ENCODE assay signal across 17 mouse cellular contexts in genomic region chr7:126801057-126801422, GRCm38 (mm10). TPM values are rescaled to one million over a fixed set of nuclear protein-coding genes. Genes with fewer than 3 reads are reported as not detected.
DNase-seq lines count a peak whose midpoint lies in the region; ATAC-seq and TF ChIP-seq lines count a peak whose summit lies in the region.
"Had no signal": no experiment of that assay in that cellular context is flagged by ENCODE, and none has a peak within 500 bp of the region (broad histone marks: within the 10 kb centered on the region; RNA-seq: fewer than 3 reads in every experiment).

No protein-coding gene starts in this region.

- intact Hi-C loops in heart, adult 2 months (cut with DNase I), result no loop called here

- H3K79me2 ChIP-seq in heart, adult 2 months (replicated peaks; ENCODE audit: control insufficient read depth, insufficient read depth, low read length), result no peaks in the 10 kb centered on the region

- H3K4me1 ChIP-seq in heart, adult 2 months (ENCODE audit: control insufficient read depth, insufficient read depth, low read length), result peaks cover 5% of the 10 kb centered on the region
- H3K4me1 ChIP-seq in liver, embryonic 11.5 days (replicated peaks; ENCODE audit: control insufficient read depth, insufficient read depth, low read length), result peaks cover 34% of the 10 kb centered on the region
- peaks cover 42% of the 10 kb centered on the region for H3K4me1 ChIP-seq in E14TG2a.4 (replicated peaks; ENCODE audit: low read depth, low read length)
- H3K4me1 ChIP-seq in embryonic facial prominence, embryonic 15.5 days, result peaks cover 38% of the 10 kb centered on the region

- H3K27ac ChIP-seq in heart, adult 2 months, result peak overlapping the region; percentile 100
- no peak overlapping the region for H3K27ac ChIP-seq in liver, embryonic 11.5 days (ENCODE audit: low read depth, low read length)
- peak overlapping the region; percentile 99; the same call in 1 of the 2 replicates for H3K27ac ChIP-seq in embryonic facial prominence, embryonic 15.5 days (replicated peaks)

- no peak for DNase-seq in heart, adult 2 months
- DNase-seq in heart, adult 8-10 months (ENCODE audit: low spot score), result no peak
- no peak for DNase-seq in liver, embryonic 11.5 days (ENCODE audit: low spot score)
- no peak for DNase-seq in liver
- DNase-seq in frontal cortex, postnatal 36 days (ENCODE audit: low spot score in 2 of 2), result no peak
- DNase-seq: adrenal gland, postnatal 10 days; cerebellum, adult 11 months; heart, postnatal 14 days; kidney, adult 11 months; thymus, adult 18-20 months had no signal

- ATAC-seq in liver, embryonic 11.5 days (replicated peaks; ENCODE audit: low FRiP score), result no peak
- no peak for ATAC-seq in embryonic facial prominence, embryonic 15.5 days (ENCODE audit: insufficient number of reproducible peaks, low FRiP score, low TSS enrichment, low read depth)
- no peak for ATAC-seq in granulocyte monocyte progenitor cell, adult 5-6 weeks (replicated peaks; ENCODE audit: poor library complexity, severe bottlenecking)

- TF ChIP-seq EP300 in heart, adult 2 months (IDR thresholded peaks at IDR 0.05; ENCODE audit: insufficient read depth, low read depth, low read length), result no peak

- no peak overlapping the region for H3K4me3 ChIP-seq in heart, adult 2 months
- H3K4me3 ChIP-seq in liver, embryonic 11.5 days (ENCODE audit: low read depth, low read length), result no peak overlapping the region
- H3K4me3 ChIP-seq in E14TG2a.4 (replicated peaks; ENCODE audit: low read length), result peak overlapping the region; percentile 87
- no peak overlapping the region for H3K4me3 ChIP-seq in embryonic facial prominence, embryonic 15.5 days (replicated peaks)

- H3K4me2 ChIP-seq in liver, embryonic 11.5 days, result no peak overlapping the region
- no peak overlapping the region for H3K4me2 ChIP-seq in embryonic facial prominence, embryonic 15.5 days (replicated peaks)

- no peaks in the 10 kb centered on the region for H3K27me3 ChIP-seq in heart, adult 2 months (ENCODE audit: control insufficient read depth, insufficient read depth, low read length)
- H3K27me3 ChIP-seq in liver, embryonic 11.5 days (replicated peaks; ENCODE audit: control insufficient read depth, insufficient read depth, low read length), result no peaks in the 10 kb centered on the region
- no peaks in the 10 kb centered on the region for H3K27me3 ChIP-seq in E14TG2a.4 (ENCODE audit: insufficient read depth, low read length)
- H3K27me3 ChIP-seq in embryonic facial prominence, embryonic 15.5 days, result no peaks in the 10 kb centered on the region

- H3K36me3 ChIP-seq in heart, adult 2 months (ENCODE audit: control insufficient read depth, insufficient read depth, low read length), result peaks cover 7% of the 10 kb centered on the region
- H3K36me3 ChIP-seq in liver, embryonic 11.5 days (ENCODE audit: control insufficient read depth, insufficient read depth, low read length), result peaks cover 17% of the 10 kb centered on the region
- H3K36me3 ChIP-seq in E14TG2a.4 (ENCODE audit: insufficient read depth, low read length), result peaks cover 64% of the 10 kb centered on the region
- peaks cover 15% of the 10 kb centered on the region for H3K36me3 ChIP-seq in embryonic facial prominence, embryonic 15.5 days

- TF ChIP-seq POLR2A in heart, adult 2 months (IDR thresholded peaks at IDR 0.05; ENCODE audit: insufficient read depth, low read depth, low read length), result no peak

- WGBS in heart, adult 2 months, result 90% methylated on average over 16 of the region's 16 CpGs
- 90% methylated on average over 16 of the region's 16 CpGs for WGBS in liver, embryonic 11.5 days
- WGBS in embryonic facial prominence, embryonic 15.5 days, result 90% methylated on average over 16 of the region's 16 CpGs

- TF ChIP-seq CTCF in heart, adult 2 months (IDR thresholded peaks at IDR 0.05), result no peak
- TF ChIP-seq CTCF in E14TG2a.4 (conservative IDR thresholded peaks at IDR 0.05; ENCODE audit: low read length), result no peak

- no peaks in the 10 kb centered on the region for H3K9me3 ChIP-seq in liver, embryonic 11.5 days (ENCODE audit: control insufficient read depth, low read length)
- H3K9me3 ChIP-seq in E14TG2a.4 (ENCODE audit: low read length), result no peaks in the 10 kb centered on the region
- no peaks in the 10 kb centered on the region for H3K9me3 ChIP-seq in embryonic facial prominence, embryonic 15.5 days (replicated peaks)

- no peak overlapping the region for H3K9ac ChIP-seq in heart, adult 2 months (ENCODE audit: low read depth, low read length)
- H3K9ac ChIP-seq in liver, embryonic 11.5 days (ENCODE audit: low read depth, low read length), result 0 out of 2 replicates have a peak overlapping the region, but pooled peaks have one; percentile 12
- no peak overlapping the region for H3K9ac ChIP-seq in embryonic facial prominence, embryonic 15.5 days

RNA-seq across cellular contexts. Expression of gene Fam57b, which starts 3.6 kb away (rescaled TPM):
- total RNA-seq in heart, adult 2 months (2021), result 1 to 10 TPM; 7.4 to 8.8 TPM
- polyA plus RNA-seq in heart, adult 2 months (2012; rRNA removed), result 9.0 and 12.8 TPM in 2 replicates
- 10 to 100 TPM in 1 of 4 experiments, 1 to 10 TPM in 3; 6.9 to 10.1 (median 8.0) TPM for total RNA-seq in heart, adult 8-10 months (2022)
- 0.21 TPM in 1 of 2 replicates, not detected in the other for polyA plus RNA-seq in liver, embryonic 11.5 days (2014; fragmentation: Nextera tagmentation; extraction: Ambion mirVana)
- polyA plus RNA-seq in embryonic facial prominence, embryonic 15.5 days (2015; fragmentation: Nextera tagmentation; extraction: Ambion mirVana), result 0.53 and 0.71 TPM in 2 replicates
- total RNA-seq in granulocyte monocyte progenitor cell, adult 5-6 weeks (2014; fragmentation: Nextera tagmentation), result not detected in 2 replicates
- not detected in 2 replicates for total RNA-seq in granulocyte monocyte progenitor cell, adult 5-6 weeks (2017)
- total RNA-seq: liver, adult 2 months had no signal

RNA-seq across cellular contexts. Expression of gene Ppp4c, which starts 8.7 kb away (rescaled TPM):
- total RNA-seq in heart, adult 2 months (2021), result 10 to 100 TPM; 31.8 to 31.9 TPM
- polyA plus RNA-seq in heart, adult 2 months (2012; rRNA removed), result 65.6 and 99.5 TPM in 2 replicates
- 10 to 100 TPM; 32.7 to 36.8 (median 34.5) TPM for total RNA-seq in heart, adult 8-10 months (2022)
- polyA plus RNA-seq in liver, embryonic 11.5 days (2014; fragmentation: Nextera tagmentation; extraction: Ambion mirVana), result 266 and 269 TPM in 2 replicates
- polyA plus RNA-seq in embryonic facial prominence, embryonic 15.5 days (2015; fragmentation: Nextera tagmentation; extraction: Ambion mirVana), result 232 and 234 TPM in 2 replicates
- 160 and 219 TPM in 2 replicates for total RNA-seq in granulocyte monocyte progenitor cell, adult 5-6 weeks (2014; fragmentation: Nextera tagmentation)
- 131 and 137 TPM in 2 replicates for total RNA-seq in granulocyte monocyte progenitor cell, adult 5-6 weeks (2017)

RNA-seq across cellular contexts. Expression of gene Tbx6, which starts 19.8 kb away (rescaled TPM):
- total RNA-seq in heart, adult 2 months (2021), result under 1 TPM; 0.44 to 0.66 TPM
- 2.3 and 2.9 TPM in 2 replicates for polyA plus RNA-seq in heart, adult 2 months (2012; rRNA removed)
- under 1 TPM; 0.40 to 0.49 (median 0.42) TPM for total RNA-seq in heart, adult 8-10 months (2022)
- polyA plus RNA-seq in liver, embryonic 11.5 days (2014; fragmentation: Nextera tagmentation; extraction: Ambion mirVana), result 0.22 and 0.55 TPM in 2 replicates
- 0.71 and 0.81 TPM in 2 replicates for polyA plus RNA-seq in embryonic facial prominence, embryonic 15.5 days (2015; fragmentation: Nextera tagmentation; extraction: Ambion mirVana)
- total RNA-seq in granulocyte monocyte progenitor cell, adult 5-6 weeks (2014; fragmentation: Nextera tagmentation), result 0.58 TPM in 1 of 2 replicates, not detected in the other
- total RNA-seq in granulocyte monocyte progenitor cell, adult 5-6 weeks (2017), result not detected in 2 replicates

RNA-seq across cellular contexts. Expression of gene Ypel3, which starts 24.3 kb away (rescaled TPM):
- 10 to 100 TPM; 60.2 to 89.9 TPM for total RNA-seq in heart, adult 2 months (2021)
- polyA plus RNA-seq in heart, adult 2 months (2012; rRNA removed), result 115 and 144 TPM in 2 replicates
- total RNA-seq in heart, adult 8-10 months (2022), result 10 to 100 TPM; 46.6 to 99.6 (median 72.6) TPM
- polyA plus RNA-seq in liver, embryonic 11.5 days (2014; fragmentation: Nextera tagmentation; extraction: Ambion mirVana), result 49.1 and 52.2 TPM in 2 replicates
- polyA plus RNA-seq in embryonic facial prominence, embryonic 15.5 days (2015; fragmentation: Nextera tagmentation; extraction: Ambion mirVana), result 145 and 148 TPM in 2 replicates
- 29.6 and 42.6 TPM in 2 replicates for total RNA-seq in granulocyte monocyte progenitor cell, adult 5-6 weeks (2014; fragmentation: Nextera tagmentation)
- 16.2 and 17.4 TPM in 2 replicates for total RNA-seq in granulocyte monocyte progenitor cell, adult 5-6 weeks (2017)

RNA-seq across cellular contexts. Expression of gene 4930451I11Rik, which starts 30.4 kb away (rescaled TPM):
- not detected for total RNA-seq in heart, adult 2 months (2021)
- polyA plus RNA-seq in heart, adult 2 months (2012; rRNA removed), result not detected in 2 replicates
- not detected for total RNA-seq in heart, adult 8-10 months (2022)
- not detected in 2 replicates for polyA plus RNA-seq in liver, embryonic 11.5 days (2014; fragmentation: Nextera tagmentation; extraction: Ambion mirVana)
- polyA plus RNA-seq in embryonic facial prominence, embryonic 15.5 days (2015; fragmentation: Nextera tagmentation; extraction: Ambion mirVana), result not detected in 2 replicates
- total RNA-seq in granulocyte monocyte progenitor cell, adult 5-6 weeks (2014; fragmentation: Nextera tagmentation), result not detected in 2 replicates
- total RNA-seq in granulocyte monocyte progenitor cell, adult 5-6 weeks (2017), result not detected in 2 replicates
- total RNA-seq: adrenal gland, postnatal 10 days; heart, postnatal 14 days; layer of hippocampus, postnatal 10 days; liver, adult 2 months had no signal
- polyA plus RNA-seq: C2C12; liver, adult 2 months; small intestine, adult 2 months had no signal

Comparison
In these comparisons a context has a peak if more than half of its experiments do, and no peak if none do; other contexts are left out.
1. RNA of gene Fam57b, which starts 3.6 kb away (total RNA-seq): 7.4 to 8.8 TPM in heart, adult 2 months and 6.9 to 10.1 TPM in heart, adult 8-10 months; not detected in granulocyte monocyte progenitor cell, adult 5-6 weeks; every median in the first group is over 4 times any median in the second.